ENCODE assay signal across 26 mouse cellular contexts in genomic region chr6:145915435-145915834, GRCm38 (mm10).
"Had no signal": no experiment of that assay in that cellular context is flagged by ENCODE, and none has a peak within 500 bp of the region (broad histone marks: within the 10 kb centered on the region; RNA-seq: fewer than 3 reads in every experiment).

No protein-coding gene starts in this region.

- H3K27me3 ChIP-seq: heart, embryonic 13.5 days; heart, embryonic 15.5 days; hindbrain, embryonic 13.5 days; hindbrain, embryonic 15.5 days; kidney, embryonic 15.5 days; limb, embryonic 13.5 days; limb, embryonic 15.5 days; liver, embryonic 12.5 days had no signal

- H3K27ac ChIP-seq: heart, embryonic 13.5 days; heart, embryonic 15.5 days; hindbrain, embryonic 13.5 days; hindbrain, embryonic 15.5 days; hindbrain, postnatal 0 days; kidney, embryonic 15.5 days; kidney, postnatal 0 days; limb, embryonic 13.5 days; limb, embryonic 15.5 days; liver, embryonic 12.5 days; liver, embryonic 14.5 days had no signal

- DNase-seq: gastrocnemius, postnatal 14 days; gastrocnemius, postnatal 36 days; heart, adult 18-20 months; heart, postnatal 14 days; heart, postnatal 36 days; kidney, adult 11 months; kidney, adult 2 months; kidney, adult 9 months; kidney, postnatal 14 days; kidney, postnatal 36 days; layer of hippocampus, adult 9-11 months; layer of hippocampus, postnatal 36 days; left cerebral cortex, postnatal 4 days had no signal

- H3K36me3 ChIP-seq: heart, embryonic 13.5 days; heart, embryonic 15.5 days; hindbrain, embryonic 13.5 days; hindbrain, embryonic 15.5 days; kidney, embryonic 15.5 days; limb, embryonic 13.5 days; limb, embryonic 15.5 days; liver, embryonic 12.5 days had no signal

- H3K9me3 ChIP-seq: heart, embryonic 13.5 days; heart, embryonic 15.5 days; hindbrain, embryonic 13.5 days; hindbrain, embryonic 15.5 days; kidney, embryonic 15.5 days; limb, embryonic 13.5 days; limb, embryonic 15.5 days; liver, embryonic 12.5 days had no signal

- ATAC-seq: hindbrain, postnatal 0 days; intestine, embryonic 16.5 days; liver, embryonic 12.5 days had no signal

- H3K9ac ChIP-seq: heart, embryonic 13.5 days; heart, embryonic 15.5 days; hindbrain, embryonic 13.5 days; hindbrain, embryonic 15.5 days; kidney, embryonic 15.5 days; limb, embryonic 13.5 days; limb, embryonic 15.5 days; liver, embryonic 12.5 days; liver, embryonic 14.5 days had no signal

- H3K4me2 ChIP-seq: heart, embryonic 11.5 days; heart, embryonic 13.5 days; heart, embryonic 15.5 days; hindbrain, embryonic 13.5 days; hindbrain, embryonic 15.5 days; kidney, embryonic 15.5 days; limb, embryonic 13.5 days; limb, embryonic 15.5 days; liver, embryonic 12.5 days had no signal

- H3K4me3 ChIP-seq: heart, embryonic 13.5 days; heart, embryonic 15.5 days; hindbrain, embryonic 13.5 days; hindbrain, embryonic 15.5 days; kidney, embryonic 15.5 days; limb, embryonic 13.5 days; limb, embryonic 15.5 days; liver, embryonic 12.5 days had no signal

- H3K4me1 ChIP-seq: heart, embryonic 15.5 days; hindbrain, embryonic 13.5 days; hindbrain, embryonic 15.5 days; kidney, embryonic 15.5 days; limb, embryonic 13.5 days; limb, embryonic 15.5 days; liver, embryonic 12.5 days had no signal
